Mouse (Mus musculus) forebrain, postnatal 0 days (tissue): ENCODE data around the gene Gtf2e1. TPM values are rescaled to one million over a fixed set of nuclear protein-coding genes. Genes with fewer than 3 reads are reported as not detected.

ENCODE experiments used
- ATAC-seq: fragments of 200-750 bp; cut with Nextera tagmentation; 2 replicates; pipeline ENCODE4 v1.8.0; 2017; ENCODE audit warnings: mild to moderate bottlenecking, moderate library complexity
- DNase-seq: peaks from one replicate; pipeline ENCODE4 v3.0.0-alpha.2; 2015
- H3K27ac ChIP-seq: fragments of 300-500 bp; sonication (generic); 2 replicates; pipeline ENCODE4 v1.5.1; 2014; ENCODE audit warnings: low read depth, mild to moderate bottlenecking, antibody characterized with exemption, low read length, moderate library complexity, mixed read lengths
- H3K27me3 ChIP-seq: fragments of 300-500 bp; sonication (generic); 2 replicates; pipeline ENCODE4 v1.6.1; 2014; ENCODE audit warnings: mild to moderate bottlenecking, low read length, mixed read lengths; ENCODE audit not compliant: insufficient read depth
- H3K36me3 ChIP-seq: fragments of 300-500 bp; sonication (generic); 2 replicates; pipeline ENCODE4 v1.6.1; 2014; ENCODE audit warnings: mild to moderate bottlenecking, moderate library complexity; ENCODE audit not compliant: insufficient read depth
- H3K4me1 ChIP-seq: fragments of 300-500 bp; sonication (generic); 2 replicates; pipeline ENCODE4 v1.6.1; 2014; ENCODE audit warnings: antibody characterized with exemption; ENCODE audit not compliant: insufficient read depth
- H3K4me2 ChIP-seq: fragments of 300-500 bp; sonication (generic); 2 replicates; pipeline ENCODE4 v1.6.1; 2014; ENCODE audit warnings: low read depth, mild to moderate bottlenecking, moderate library complexity
- H3K4me3 ChIP-seq: fragments of 300-500 bp; sonication (generic); 2 replicates; pipeline ENCODE4 v1.5.1; 2014; ENCODE audit warnings: low read depth, low read length, mixed read lengths
- H3K9ac ChIP-seq: fragments of 300-500 bp; sonication (generic); 2 replicates; pipeline ENCODE4 v1.6.1; 2014; ENCODE audit warnings: mild to moderate bottlenecking
- H3K9me3 ChIP-seq: fragments of 300-500 bp; sonication (generic); 2 replicates; pipeline ENCODE4 v1.6.1; 2016; ENCODE audit warnings: low read length
- CTCF ChIP-seq: sonication (generic); IDR thresholded peaks from 2 replicates; pipeline ENCODE4 v1.5.1; 2016; ENCODE audit warnings: antibody characterized with exemption, control low read depth, low read depth
- WGBS: fragments of 180-500 bp; shearing (Covaris S2); extraction: QIAGEN DNeasy Blood & Tissue Kit; methylation state at CpG from one replicate; pipeline ENCODE4 v1.1.7; 2014; 5-methylcytosine and 5-hydroxymethylcytosine counted together
- polyA plus RNA-seq: library from polyadenylated mRNA; unstranded; fragments of >200 nt; fragmentation: Nextera tagmentation; extraction: Ambion mirVana; gene quantifications from 2 replicates; pipeline ENCODE4 v1.2.1, GENCODE M21; 2015
- total RNA-seq: library from RNA; depleted of rRNA; stranded (reverse); fragments of >200 nt; gene quantifications from 2 replicates; pipeline ENCODE4 v1.2.3, GENCODE M21; 2014

The Gtf2e1 gene
- total and polyA plus RNA-seq, 2 experiments from 2014 or later = 24.5 to 32.7 TPM

DNA sequence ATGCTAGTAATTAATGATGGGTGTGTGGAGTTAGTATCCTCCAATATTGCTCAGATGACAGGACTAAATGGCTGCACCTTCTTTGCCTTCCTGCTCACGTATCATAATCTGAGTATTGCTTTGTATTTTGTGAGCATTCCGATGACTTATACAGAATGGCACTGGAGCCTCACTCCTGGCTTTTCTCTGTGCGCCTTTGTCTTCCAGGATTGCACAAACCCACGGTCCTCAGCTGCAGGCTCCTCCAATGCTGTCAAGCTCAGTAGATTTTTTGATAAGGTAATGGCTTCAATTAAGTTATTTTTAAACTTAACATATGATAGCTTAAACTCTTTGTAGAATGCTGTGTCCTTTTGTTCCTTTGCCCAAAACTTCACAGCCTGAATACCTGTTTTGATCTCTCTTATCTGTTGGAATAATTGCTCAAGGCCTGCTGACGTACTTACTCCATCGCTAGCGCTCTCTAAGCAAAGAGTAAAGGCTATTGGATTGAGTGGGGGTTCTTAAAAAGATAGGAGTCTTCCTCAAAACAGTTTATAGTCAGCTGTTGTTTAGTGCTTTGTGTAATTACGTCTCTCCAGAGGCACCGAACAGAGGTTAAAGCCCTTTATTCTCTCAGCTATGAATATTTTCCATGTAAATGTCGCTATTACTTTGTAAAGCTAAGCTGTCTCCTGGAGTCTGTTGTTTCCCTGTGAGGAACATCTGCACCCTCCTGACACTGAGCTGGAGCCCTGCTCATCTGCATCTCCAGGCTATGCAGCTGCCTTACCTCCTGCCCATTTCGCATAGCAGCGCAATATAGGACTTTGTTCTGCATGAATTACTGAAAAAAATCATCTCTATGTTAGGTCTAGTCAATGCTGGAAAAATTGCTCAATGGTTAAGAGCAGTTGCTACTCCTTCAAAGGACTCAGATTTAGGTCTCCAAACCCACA lies 27.8 kb upstream of the Gtf2e1 start:
- no peak overlapping the region for H3K4me2 ChIP-seq
- no peak overlapping the region for H3K9ac ChIP-seq
- H3K27me3 ChIP-seq = no peaks in the 10 kb centered on the region
- 0 out of 2 replicates have a peak, but pooled peaks cover 12% of the 10 kb centered on the region for H3K4me1 ChIP-seq
- WGBS = 70% methylated on average over 12 of the region's 12 CpGs
- ATAC-seq (peak; percentile 59), DNase-seq (no peak)
- no peaks in the 10 kb centered on the region for H3K9me3 ChIP-seq
- TF ChIP-seq CTCF = no peak
- no peaks in the 10 kb centered on the region for H3K36me3 ChIP-seq
- H3K27ac ChIP-seq = 0 out of 2 replicates have a peak overlapping the region, but pooled peaks have one; percentile 42
- H3K4me3 ChIP-seq = no peak overlapping the region

DNA sequence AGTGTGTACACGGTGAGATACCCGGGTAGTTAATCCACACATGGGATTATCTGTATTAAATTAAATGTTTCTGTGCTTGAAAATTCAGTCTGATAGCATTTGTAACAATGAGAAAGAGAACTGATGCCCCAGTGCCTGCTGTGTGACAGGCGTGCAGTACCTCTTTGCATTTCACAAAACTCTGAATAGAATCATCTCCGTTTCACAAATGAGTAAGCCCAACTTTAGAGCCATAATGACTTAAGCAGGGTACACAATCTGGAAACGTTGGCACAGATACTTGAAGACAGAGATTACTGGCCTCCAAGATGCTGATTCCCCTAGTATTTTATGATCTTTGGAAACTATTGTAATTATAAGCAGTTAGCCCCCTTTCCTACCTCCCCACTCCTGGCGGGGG lies 26.5 kb upstream of the Gtf2e1 start:
- TF ChIP-seq CTCF = no peak
- H3K4me2 ChIP-seq = no peak overlapping the region
- peak overlapping the region; percentile 42 for H3K27ac ChIP-seq
- no peaks in the 10 kb centered on the region for H3K9me3 ChIP-seq
- peak overlapping the region; percentile 14; the same call in 1 of the 2 replicates for H3K9ac ChIP-seq
- WGBS = 45% methylated on average over 6 of the region's 6 CpGs
- DNase-seq = peak; percentile 66
- peak; percentile 66 for ATAC-seq
- no peaks in the 10 kb centered on the region for H3K36me3 ChIP-seq
- no peak overlapping the region for H3K4me3 ChIP-seq
- H3K27me3 ChIP-seq = no peaks in the 10 kb centered on the region
- 0 out of 2 replicates have a peak, but pooled peaks cover 12% of the 10 kb centered on the region for H3K4me1 ChIP-seq

DNA sequence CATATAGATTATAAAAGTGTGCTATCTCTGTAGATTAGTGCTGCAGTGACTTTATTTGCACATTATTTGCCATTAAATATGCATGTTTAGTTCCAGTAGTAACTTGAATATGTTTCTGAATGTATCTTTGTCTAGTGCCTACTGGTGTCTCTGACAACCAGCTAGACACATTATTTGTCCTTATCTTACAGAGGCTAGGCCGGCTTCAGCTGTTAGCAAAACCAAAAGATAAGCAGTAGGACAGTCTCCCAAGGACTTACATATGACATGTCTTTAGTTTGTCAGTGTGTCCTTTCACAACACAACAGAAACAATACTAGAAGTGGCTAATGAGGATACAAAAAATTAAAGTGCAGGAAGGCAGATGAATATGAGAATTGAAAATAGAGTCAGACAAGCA lies 25.5 kb upstream of the Gtf2e1 start:
- no peak for DNase-seq
- WGBS = 95% methylated on average over 1 of the region's 1 CpGs
- H3K4me3 ChIP-seq = no peak overlapping the region
- no peaks in the 10 kb centered on the region for H3K9me3 ChIP-seq
- H3K4me2 ChIP-seq = no peak overlapping the region
- no peaks in the 10 kb centered on the region for H3K27me3 ChIP-seq
- H3K9ac ChIP-seq = no peak overlapping the region
- no peak for TF ChIP-seq CTCF
- 0 out of 2 replicates have a peak, but pooled peaks cover 12% of the 10 kb centered on the region for H3K4me1 ChIP-seq
- H3K36me3 ChIP-seq = no peaks in the 10 kb centered on the region
- no peak for ATAC-seq
- no peak overlapping the region for H3K27ac ChIP-seq

DNA sequence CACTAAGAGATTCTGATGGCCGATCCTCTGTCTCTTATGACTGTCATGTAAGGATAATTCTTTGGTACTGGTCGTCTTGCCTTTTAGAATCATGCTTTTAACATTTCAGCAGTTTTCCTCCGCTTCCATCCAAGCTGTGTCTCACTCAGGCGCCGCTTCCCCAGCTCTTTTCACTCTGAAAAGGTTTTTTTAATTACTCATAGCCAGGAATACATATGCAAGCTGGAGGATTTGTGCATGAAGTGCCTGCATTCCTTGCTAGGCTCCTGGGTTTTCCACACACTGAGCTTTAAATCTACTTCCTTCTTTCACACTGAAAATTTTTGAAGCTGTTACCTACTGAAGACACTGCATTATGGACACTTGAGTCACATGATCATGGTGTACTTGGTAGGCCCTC lies 23.4 kb upstream of the Gtf2e1 start:
- Histone ChIP-seq H3K4me1 (0 out of 2 replicates have a peak, but pooled peaks cover 12% of the 10 kb centered on the region), H3K9ac (no peak overlapping the region), H3K4me3 (no peak overlapping the region), H3K4me2 (no peak overlapping the region), H3K9me3 (no peaks in the 10 kb centered on the region), H3K36me3 (peaks cover 4% of the 10 kb centered on the region; the same call in 1 of the 2 replicates), H3K27me3 (no peaks in the 10 kb centered on the region), H3K27ac (peak overlapping the region; percentile 45)
- WGBS = 66% methylated on average over 5 of the region's 5 CpGs
- ATAC-seq (peak; percentile 21; the same call in 1 of the 2 replicates), DNase-seq (no peak)
- no peak for TF ChIP-seq CTCF

DNA sequence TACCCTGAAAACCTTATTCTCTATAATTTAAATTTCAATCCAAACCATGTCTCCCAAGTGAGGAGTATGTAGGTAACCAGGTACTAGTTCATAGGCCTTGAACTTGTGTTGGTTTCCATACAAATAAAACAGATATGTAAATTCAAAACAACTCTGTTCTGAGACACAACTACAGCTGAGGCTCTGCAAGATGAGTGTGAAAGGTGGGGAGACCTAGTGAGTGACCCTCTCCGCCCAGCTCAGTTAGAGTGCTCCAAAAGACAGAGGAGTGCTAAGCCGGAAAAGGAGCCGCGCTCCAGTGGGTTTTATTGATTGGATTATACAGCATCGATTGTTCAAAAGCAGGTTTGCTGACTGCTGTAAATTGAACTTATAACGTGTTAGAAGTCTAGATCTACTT lies 22.8 kb upstream of the Gtf2e1 start:
- 55% methylated on average over 6 of the region's 6 CpGs for WGBS
- no peak overlapping the region for H3K27ac ChIP-seq

DNA sequence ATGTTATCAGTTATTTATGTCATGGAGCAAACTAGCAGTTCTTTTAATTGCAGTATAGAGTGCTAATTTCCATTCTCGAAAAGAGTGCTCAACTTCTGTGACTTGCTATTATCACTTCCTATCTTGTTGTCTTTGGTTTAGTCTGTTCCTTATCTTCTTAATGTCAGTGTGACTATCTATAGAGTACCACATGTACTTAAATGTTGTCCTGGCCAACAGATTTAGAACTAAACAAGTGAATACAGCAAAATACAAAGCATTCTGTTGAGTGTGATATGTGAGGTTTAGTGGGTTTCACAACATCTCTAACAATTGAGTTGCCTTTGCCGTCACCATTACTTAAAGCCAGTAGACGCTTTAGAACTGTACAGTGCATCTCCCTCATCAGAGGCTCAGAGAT lies 13.2 kb upstream of the Gtf2e1 start:
- no peak for ATAC-seq
- TF ChIP-seq CTCF = no peak

More for the DNA sequence above, 22.8 kb upstream of the Gtf2e1 start:
- no peak for TF ChIP-seq CTCF
- DNase-seq (no peak), ATAC-seq (no peak)
- Histone ChIP-seq H3K4me2 (no peak overlapping the region), H3K36me3 (peaks cover 8% of the 10 kb centered on the region; the same call in 1 of the 2 replicates), H3K27me3 (no peaks in the 10 kb centered on the region), H3K4me3 (no peak overlapping the region), H3K9me3 (no peaks in the 10 kb centered on the region), H3K4me1 (0 out of 2 replicates have a peak, but pooled peaks cover 12% of the 10 kb centered on the region), H3K9ac (no peak overlapping the region)

DNA sequence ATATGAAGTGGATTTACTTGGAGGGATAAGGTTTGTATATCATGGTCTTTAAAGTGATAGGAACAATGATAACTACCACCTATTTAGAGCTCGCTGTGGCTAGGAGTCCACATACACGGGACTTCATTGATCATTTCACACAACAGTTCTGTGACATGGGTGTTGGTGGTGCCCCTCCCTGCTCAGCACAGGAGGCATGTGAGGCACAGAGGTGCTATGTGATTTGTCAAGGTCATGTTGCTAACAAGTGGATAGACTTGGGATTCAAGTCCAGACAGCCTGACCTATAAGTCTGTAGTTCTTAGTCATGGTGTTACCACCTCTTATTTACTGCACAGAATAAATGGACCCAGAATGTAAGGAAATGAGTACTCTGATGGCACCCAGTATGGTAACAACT lies 11.4 kb upstream of the Gtf2e1 start:
- no peak for TF ChIP-seq CTCF
- Histone ChIP-seq H3K9me3 (no peaks in the 10 kb centered on the region), H3K4me2 (no peak overlapping the region), H3K27ac (no peak overlapping the region), H3K4me3 (no peak overlapping the region), H3K36me3 (no peaks in the 10 kb centered on the region), H3K4me1 (no peaks in the 10 kb centered on the region), H3K9ac (no peak overlapping the region), H3K27me3 (no peaks in the 10 kb centered on the region)
- no peak for DNase-seq
- ATAC-seq = no peak
- WGBS = 96% methylated on average over 2 of the region's 2 CpGs

More for the DNA sequence above, 13.2 kb upstream of the Gtf2e1 start:
- WGBS = 91% methylated on average over 3 of the region's 3 CpGs
- no peak for DNase-seq
- peaks cover 4% of the 10 kb centered on the region; the same call in 1 of the 2 replicates for H3K36me3 ChIP-seq
- H3K27me3 ChIP-seq = no peaks in the 10 kb centered on the region
- H3K9ac ChIP-seq = no peak overlapping the region
- H3K27ac ChIP-seq = no peak overlapping the region
- no peaks in the 10 kb centered on the region for H3K9me3 ChIP-seq
- no peak overlapping the region for H3K4me3 ChIP-seq
- H3K4me2 ChIP-seq = no peak overlapping the region
- no peaks in the 10 kb centered on the region for H3K4me1 ChIP-seq
